ENCODE assay signal across 19 mouse cellular contexts in the genomic region with DNA sequence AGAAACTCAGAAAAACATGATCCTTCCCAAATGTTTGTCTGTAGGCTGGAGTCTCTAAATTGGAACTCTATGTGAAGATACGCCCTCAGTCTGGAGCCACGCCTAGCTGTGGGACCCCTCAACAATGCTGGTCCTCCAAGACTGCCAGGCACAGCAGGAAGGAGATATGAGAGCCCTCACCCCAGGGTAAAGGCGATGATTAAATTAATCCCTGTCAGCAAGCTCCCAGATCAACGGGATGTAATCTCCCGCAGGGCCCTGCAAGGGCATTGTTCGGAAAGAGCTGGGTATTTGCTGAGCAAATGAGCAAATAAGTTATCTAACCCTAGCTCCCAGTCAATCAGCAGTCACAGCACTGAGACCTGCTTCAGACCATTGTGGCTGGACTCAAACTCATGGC. TPM values are rescaled to one million over a fixed set of nuclear protein-coding genes. Genes with fewer than 3 reads are reported as not detected.
A peak's percentile ranks its signal among the peaks of the same experiment; 100 is the strongest.
DNase-seq lines count a peak whose midpoint lies in the region; ATAC-seq lines count a peak whose summit lies in the region.
"Had no signal": no experiment of that assay in that cellular context is flagged by ENCODE, and none has a peak within 500 bp of the region (broad histone marks: within the 10 kb centered on the region; RNA-seq: fewer than 3 reads in every experiment).

No protein-coding gene starts in this region.

- DNase-seq in retina, adult 2 months (ENCODE audit: low read depth, low spot score): peak; percentile 67
- DNase-seq in retina, embryonic 14.5 days (ENCODE audit: low spot score): no peak
- peak; percentile 9 for DNase-seq in induced T-regulatory cell, adult 2 months (ENCODE audit: low read depth)
- no peak for DNase-seq in gastrocnemius, postnatal 4 days (ENCODE audit: low spot score in 2 of 2)
- no peak for DNase-seq in gastrocnemius, adult 8-10 months (ENCODE audit: low spot score in 2 of 2)
- DNase-seq: adrenal gland, postnatal 10 days; cerebellum, adult 11 months; cerebellum, adult 8-10 months; cerebellum, postnatal 14 days; gastrocnemius, postnatal 10 days; heart, adult 2 months; heart, postnatal 14 days had no signal

- 0 out of 2 replicates have a peak overlapping the region, but pooled peaks have one; percentile 10 for H3K9ac ChIP-seq in liver, embryonic 16.5 days (ENCODE audit: low read depth, low read length)
- H3K9ac ChIP-seq: embryonic facial prominence, embryonic 12.5 days; forebrain, embryonic 15.5 days; heart, embryonic 15.5 days; hindbrain, embryonic 14.5 days had no signal

- ATAC-seq in liver, embryonic 16.5 days (ENCODE audit: low read depth): no peak
- no peak for ATAC-seq in megakaryocyte-erythroid progenitor cell, adult 5-6 weeks (replicated peaks; ENCODE audit: low FRiP score, low TSS enrichment, poor library complexity, severe bottlenecking)
- ATAC-seq: forebrain, embryonic 15.5 days had no signal

- H3K4me1 ChIP-seq in liver, embryonic 16.5 days (ENCODE audit: control insufficient read depth, low read depth, low read length): peaks cover 84% of the 10 kb centered on the region
- H3K4me1 ChIP-seq: forebrain, embryonic 15.5 days had no signal

- peak overlapping the region; percentile 12; the same call in 1 of the 2 replicates for H3K27ac ChIP-seq in liver, embryonic 16.5 days (ENCODE audit: low read length)
- H3K27ac ChIP-seq: embryonic facial prominence, embryonic 12.5 days; forebrain, embryonic 15.5 days; heart, adult 2 months; heart, embryonic 15.5 days; hindbrain, embryonic 14.5 days had no signal

- H3K36me3 ChIP-seq in liver, embryonic 16.5 days (ENCODE audit: control insufficient read depth, insufficient read depth): no peaks in the 10 kb centered on the region
- H3K36me3 ChIP-seq: embryonic facial prominence, embryonic 12.5 days; forebrain, embryonic 15.5 days; heart, embryonic 15.5 days had no signal

- 41% methylated on average over 6 of the region's 6 CpGs for WGBS in liver, embryonic 16.5 days (ENCODE audit: insufficient replicate concordance)

- H3K9me3 ChIP-seq in liver, embryonic 16.5 days (replicated peaks; ENCODE audit: control insufficient read depth, low read length): no peaks in the 10 kb centered on the region
- H3K9me3 ChIP-seq: embryonic facial prominence, embryonic 12.5 days; forebrain, embryonic 15.5 days; heart, embryonic 15.5 days had no signal

- H3K27me3 ChIP-seq in liver, embryonic 16.5 days (ENCODE audit: control insufficient read depth, insufficient read depth, low read depth, low read length): no peaks in the 10 kb centered on the region
- H3K27me3 ChIP-seq: embryonic facial prominence, embryonic 12.5 days; forebrain, embryonic 15.5 days had no signal

- no peak overlapping the region for H3K4me2 ChIP-seq in liver, embryonic 16.5 days (ENCODE audit: low read depth, low read length)
- H3K4me2 ChIP-seq: embryonic facial prominence, embryonic 12.5 days; forebrain, embryonic 15.5 days; heart, embryonic 11.5 days; heart, embryonic 15.5 days; hindbrain, embryonic 14.5 days had no signal

- H3K4me3 ChIP-seq in liver, embryonic 16.5 days (ENCODE audit: low read depth, low read length): no peak overlapping the region
- H3K4me3 ChIP-seq: embryonic facial prominence, embryonic 12.5 days; forebrain, embryonic 15.5 days; heart, adult 2 months; heart, embryonic 15.5 days had no signal

RNA-seq across cellular contexts. Expression of a gene that starts 11.1 kb away (rescaled TPM):
- polyA plus RNA-seq in liver, embryonic 16.5 days (2015; fragmentation: Nextera tagmentation; extraction: Ambion mirVana): 2.8 TPM in 2 replicates
- total RNA-seq in gastrocnemius, postnatal 4 days (2021): 10 to 100 TPM; 17.7 to 19.2 TPM
- total RNA-seq in gastrocnemius, adult 8-10 months (2022): 1 to 10 TPM; 2.9 to 5.0 (median 3.6) TPM
- total RNA-seq in megakaryocyte-erythroid progenitor cell, adult 5-6 weeks (2014; fragmentation: Nextera tagmentation): 10.9 and 15.7 TPM in 2 replicates
- total RNA-seq in megakaryocyte-erythroid progenitor cell, adult 5-6 weeks (2017): 9.1 and 9.7 TPM in 2 replicates

RNA-seq across cellular contexts. Expression of a gene that starts 33.9 kb away (rescaled TPM):
- polyA plus RNA-seq in liver, embryonic 16.5 days (2015; fragmentation: Nextera tagmentation; extraction: Ambion mirVana): 424 and 446 TPM in 2 replicates
- total RNA-seq in gastrocnemius, postnatal 4 days (2021): 10 to 100 TPM; 64.0 to 65.3 TPM
- total RNA-seq in gastrocnemius, adult 8-10 months (2022): 10 to 100 TPM; 57.5 to 66.9 (median 60.3) TPM
- 112 and 193 TPM in 2 replicates for total RNA-seq in megakaryocyte-erythroid progenitor cell, adult 5-6 weeks (2014; fragmentation: Nextera tagmentation)
- total RNA-seq in megakaryocyte-erythroid progenitor cell, adult 5-6 weeks (2017): 59.2 and 86.9 TPM in 2 replicates

Comparison
In these comparisons a context has a peak if more than half of its experiments do, and no peak if none do; other contexts are left out.
1. DNase-seq: peak in retina, adult 2 months (single experiment) and induced T-regulatory cell, adult 2 months (single experiment); none in retina, embryonic 14.5 days (single experiment), gastrocnemius, postnatal 4 days (0 of 2) and gastrocnemius, adult 8-10 months (0 of 2).